Mouse (Mus musculus): ENCODE results near the gene Shroom2.

DNA sequence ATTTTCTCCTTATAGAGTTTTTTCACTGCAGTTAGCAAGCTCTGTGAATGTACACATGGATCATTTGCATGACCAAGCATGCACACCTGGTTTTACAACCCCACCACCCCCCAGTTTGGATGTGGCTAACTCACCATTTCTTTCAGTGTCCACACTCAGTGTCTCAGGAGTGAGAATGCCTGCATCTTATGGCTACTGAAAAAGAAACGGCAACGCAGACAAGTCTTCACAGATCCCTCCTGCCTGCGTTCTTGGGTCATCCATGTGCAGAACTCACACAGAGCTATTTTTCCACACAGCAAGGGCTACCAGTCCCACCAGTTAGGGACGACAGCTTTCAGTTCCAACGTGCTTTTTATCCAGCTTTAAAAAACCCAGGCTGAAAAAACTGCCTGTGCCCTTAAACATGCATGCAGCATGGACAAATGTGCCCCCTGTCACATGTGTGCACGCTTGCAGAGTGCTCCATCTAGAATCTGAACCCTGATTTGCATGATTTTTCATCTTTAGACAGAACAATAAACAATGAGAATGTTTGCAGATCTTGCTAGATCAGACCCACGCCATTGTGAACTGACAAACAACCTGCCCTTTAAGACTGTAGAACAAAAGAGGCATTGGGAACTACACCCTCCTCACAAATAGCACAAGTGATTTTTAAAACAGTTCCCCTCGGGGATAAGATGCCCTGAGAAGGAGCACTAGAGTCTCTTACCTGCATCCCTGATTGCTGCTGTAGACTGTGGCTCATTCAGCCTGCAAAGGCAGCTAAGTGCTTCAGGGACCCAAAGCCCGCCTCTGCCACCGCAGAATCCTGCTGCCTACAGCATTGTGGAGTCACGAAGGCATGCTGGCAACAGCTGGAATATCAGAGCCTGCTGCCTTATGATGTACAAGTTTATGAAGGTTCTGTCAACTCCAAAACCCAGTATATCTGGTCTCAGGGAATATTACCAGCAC lies 125.3 kb downstream of the Shroom2 start:
- TF ChIP-seq POLR2A (IDR thresholded peaks at IDR 0.05; ENCODE audit: low read depth, low read length) (no peak), BHLHE40 (IDR thresholded peaks at IDR 0.05; ENCODE audit: low read depth, low read length) (no peak), CTCF (conservative IDR thresholded peaks at IDR 0.05 in 1 of 2, IDR thresholded peaks at IDR 0.05 in 1 of 2; ENCODE audit: low read depth in 2 of 2, low read length in 2 of 2) (no peak), MYC (IDR thresholded peaks at IDR 0.05; ENCODE audit: low read depth, low read length) (no peak), POLR2AphosphoS2 (IDR thresholded peaks at IDR 0.05; ENCODE audit: low read depth, low read length) (no peak), SIN3A (IDR thresholded peaks at IDR 0.05; ENCODE audit: low read length) (no peak), MEF2A (IDR thresholded peaks at IDR 0.05; ENCODE audit: borderline replicate concordance, low read depth, low read length) (no peak), IRF4 (IDR thresholded peaks at IDR 0.05; ENCODE audit: low read depth, low read length) (no peak), UBTF (IDR thresholded peaks at IDR 0.05; ENCODE audit: low read depth, low read length) (no peak), EP300 (IDR thresholded peaks at IDR 0.05; ENCODE audit: low read length) (no peak), CHD2 (IDR thresholded peaks at IDR 0.05; ENCODE audit: low read length) (no peak), RCOR1 (conservative IDR thresholded peaks at IDR 0.05; ENCODE audit: low read depth, low read length) (no peak), NRF1 (IDR thresholded peaks at IDR 0.05; ENCODE audit: low read depth, low read length) (no peak), TCF12 (IDR thresholded peaks at IDR 0.05; ENCODE audit: low read depth, low read length) (no peak)

Measured in CH12.LX (cell line).